Mouse (Mus musculus): Measurements from ENCODE around the gene Ctcf. TPM values are rescaled to one million over a fixed set of nuclear protein-coding genes. Genes with fewer than 3 reads are reported as not detected.

The Ctcf gene
- polyA plus RNA-seq, 1 experiment from 2014 or later = 165 TPM

DNA sequence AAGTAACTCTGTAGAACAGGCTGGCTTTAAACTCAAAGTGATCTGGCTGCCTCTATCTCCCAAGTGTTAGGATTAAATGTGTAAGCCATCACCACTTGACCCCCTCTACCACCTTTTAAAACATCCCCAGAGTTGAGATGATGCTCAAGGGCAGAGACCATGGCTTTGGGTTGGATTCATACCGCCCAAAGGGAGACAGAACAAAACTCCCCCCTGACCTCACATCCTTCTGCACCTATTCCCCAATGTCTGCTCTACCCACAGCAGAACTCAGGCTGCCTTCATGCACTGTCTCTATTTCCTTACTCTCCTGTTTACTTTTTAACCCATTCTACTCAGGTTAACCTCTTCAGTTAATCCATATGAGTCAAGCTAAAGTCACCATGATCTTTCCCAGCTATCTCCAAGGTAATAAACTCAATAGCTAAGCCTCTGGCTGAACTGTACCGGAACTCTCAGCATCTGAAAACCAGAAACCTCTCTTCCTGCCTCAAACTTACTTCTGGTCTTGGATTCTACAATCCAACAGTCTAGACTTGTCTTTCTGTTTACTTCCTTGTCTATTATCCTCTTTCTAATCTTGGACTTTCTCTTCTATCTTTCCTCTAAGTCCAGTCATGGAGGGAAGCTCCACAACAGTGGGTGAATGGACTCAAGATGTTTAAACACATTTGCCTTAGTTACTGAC lies 1.5 kb upstream of the Ctcf start:
- 86% methylated on average over 2 of the region's 2 CpGs for WGBS
- Histone ChIP-seq H3K4me2 (peak overlapping the region; percentile 89), H3K9me3 (replicated peaks) (no peaks in the 10 kb centered on the region), H3K36me3 (ENCODE audit: poor library complexity, severe bottlenecking) (no peaks in the 10 kb centered on the region), H3K27me3 (no peaks in the 10 kb centered on the region), H3K27ac (no peak overlapping the region), H3K4me1 (peaks cover 33% of the 10 kb centered on the region), H3K4me3 (peak overlapping the region; percentile 90), H3K9ac (peak overlapping the region; percentile 99; the same call in 1 of the 2 replicates)
- no peak for ATAC-seq

DNA sequence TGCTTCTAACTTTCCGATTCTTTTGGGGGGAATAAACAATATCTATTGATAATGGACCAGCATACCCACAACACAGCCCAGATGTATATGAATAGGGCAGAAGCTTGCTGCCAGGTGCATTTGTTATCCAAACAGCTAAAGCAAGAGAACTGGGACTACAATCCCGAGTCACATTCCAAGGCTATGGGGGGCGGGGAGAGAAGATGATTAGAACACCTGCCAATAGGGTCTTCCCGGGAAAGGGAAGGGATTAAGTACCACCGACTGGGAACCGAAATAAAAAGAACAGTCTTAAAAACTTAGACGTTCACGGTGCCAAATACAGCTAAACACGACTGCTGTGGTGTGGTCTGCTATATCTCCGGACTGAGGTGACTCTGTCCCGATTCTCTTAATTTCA lies 887 bp upstream of the Ctcf start:
- Histone ChIP-seq H3K4me1 (peaks cover 38% of the 10 kb centered on the region), H3K9me3 (replicated peaks) (no peaks in the 10 kb centered on the region), H3K27me3 (no peaks in the 10 kb centered on the region)

DNA sequence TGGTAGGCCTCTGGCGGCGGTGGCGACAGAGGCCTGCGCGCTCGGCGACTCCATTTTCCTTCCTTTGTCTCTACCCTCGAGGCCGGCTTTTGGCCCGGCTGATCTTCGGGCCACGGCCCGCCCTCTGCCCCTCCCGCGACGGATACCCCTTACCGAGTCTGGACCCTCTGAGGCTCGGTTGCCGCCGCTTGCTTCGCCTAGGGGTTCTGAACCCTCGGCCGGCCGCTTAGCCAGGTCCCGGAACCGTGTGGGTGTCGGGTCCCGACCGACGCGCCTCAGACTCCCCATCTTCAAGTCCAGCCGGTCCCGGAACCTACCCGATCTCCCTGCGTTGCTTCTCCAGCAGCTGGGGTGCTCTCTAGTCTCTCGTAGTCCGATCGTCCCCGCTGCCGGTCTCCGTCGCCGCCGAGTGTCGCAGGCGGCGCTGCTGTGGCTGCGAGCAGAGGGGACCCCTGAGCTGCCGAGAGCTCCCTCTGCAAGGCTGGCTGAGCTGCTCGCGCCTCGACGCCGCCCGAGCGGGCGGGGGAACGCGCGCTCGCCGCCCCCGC lies 669 bp downstream of the Ctcf start, which contains the start of gene Agrp:
TSS of gene Agrp (minus strand) at position 431 of the 548 bp plus-strand sequence.
- Histone ChIP-seq H3K4me1 (peaks cover 44% of the 10 kb centered on the region), H3K36me3 (ENCODE audit: poor library complexity, severe bottlenecking) (no peaks in the 10 kb centered on the region), H3K4me3 (peak within 1 kb of the TSS; percentile 90), H3K27me3 (no peaks in the 10 kb centered on the region), H3K4me2 (peak within 1 kb of the TSS; percentile 89), H3K9ac (peak within 1 kb of the TSS; percentile 99), H3K9me3 (replicated peaks) (no peaks in the 10 kb centered on the region), H3K27ac (peak within 1 kb of the TSS; percentile 100)
- under 1% methylated on average over 62 of the region's 63 CpGs for WGBS
- ATAC-seq = peak; percentile 52

More for the DNA sequence above, 887 bp upstream of the Ctcf start:
- Histone ChIP-seq H3K4me3 (peak overlapping the region; percentile 90), H3K27ac (no peak overlapping the region), H3K36me3 (ENCODE audit: poor library complexity, severe bottlenecking) (no peaks in the 10 kb centered on the region), H3K9ac (peak overlapping the region; percentile 99), H3K4me2 (peak overlapping the region; percentile 89)
- WGBS = under 1% methylated on average over 11 of the region's 11 CpGs
- ATAC-seq = no peak

DNA sequence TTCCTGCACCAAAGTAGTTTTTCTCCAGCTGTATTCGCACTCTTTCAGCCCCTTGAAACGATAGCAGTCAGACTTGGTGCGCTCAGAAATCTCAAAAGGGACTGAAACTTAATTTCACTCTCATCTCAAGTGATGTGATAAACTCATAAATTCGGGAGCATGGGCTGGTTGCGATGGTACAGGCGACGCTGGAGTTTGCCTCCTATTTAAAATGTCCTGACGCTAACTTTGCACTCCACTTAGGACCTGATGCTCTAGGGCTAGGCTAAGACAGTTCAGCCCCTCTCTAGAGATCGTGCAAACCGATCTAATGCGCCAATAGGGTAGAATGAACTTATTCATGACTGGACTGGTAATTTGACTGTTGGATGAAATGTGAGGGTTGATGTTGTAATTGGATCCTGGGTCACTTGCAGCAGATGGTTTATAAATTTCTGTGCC lies 1.3 kb downstream of the Ctcf start:
- Histone ChIP-seq H3K4me2 (peak overlapping the region; percentile 89), H3K9ac (peak overlapping the region; percentile 99), H3K27ac (peak overlapping the region; percentile 100), H3K27me3 (no peaks in the 10 kb centered on the region), H3K36me3 (ENCODE audit: poor library complexity, severe bottlenecking) (no peaks in the 10 kb centered on the region), H3K4me1 (peaks cover 44% of the 10 kb centered on the region), H3K9me3 (replicated peaks) (no peaks in the 10 kb centered on the region), H3K4me3 (peak overlapping the region; percentile 90)
- WGBS = 0% methylated on average over 11 of the region's 11 CpGs
- no peak for ATAC-seq

DNA sequence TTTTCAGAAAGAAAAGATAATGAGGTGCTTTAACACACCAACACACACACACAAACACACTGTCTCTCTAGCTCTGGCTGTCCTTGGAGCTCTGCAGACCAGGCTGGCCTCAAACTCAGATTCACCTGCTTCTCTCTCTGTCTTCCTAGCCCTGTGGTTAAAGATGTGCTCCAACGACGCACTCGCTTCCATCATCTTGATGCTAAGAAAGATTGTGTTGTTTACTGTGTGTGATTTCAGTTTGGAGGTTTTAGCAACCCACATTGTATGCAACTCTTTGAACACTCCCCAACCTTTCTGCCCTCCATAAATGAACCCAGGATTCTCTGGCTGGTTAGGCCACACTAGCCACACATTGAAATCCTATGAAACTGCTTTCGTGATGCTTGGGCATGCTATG lies 2.1 kb downstream of the Ctcf start:
- ATAC-seq = no peak

DNA sequence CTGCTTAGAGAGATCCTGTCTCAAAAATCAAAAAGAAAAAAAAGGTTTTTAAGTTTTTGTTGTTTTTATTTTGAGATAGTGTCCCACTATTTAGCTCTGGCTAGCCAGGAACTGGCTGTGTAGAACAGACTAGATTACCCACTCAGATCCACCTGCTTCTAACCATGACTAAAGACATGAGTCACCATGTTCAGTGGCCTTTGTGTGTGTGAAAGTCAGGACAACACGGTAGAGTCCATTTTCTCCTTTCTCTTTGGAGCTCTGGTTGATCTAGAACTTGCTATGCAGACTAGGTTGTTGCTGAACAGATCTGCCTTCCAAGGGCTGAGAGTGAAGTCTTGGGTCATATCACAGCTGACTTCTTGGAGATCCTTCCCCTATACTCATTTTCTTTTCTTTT lies 3.5 kb downstream of the Ctcf start:
- no peak overlapping the region for H3K9ac ChIP-seq
- no peak overlapping the region for H3K27ac ChIP-seq
- H3K4me2 ChIP-seq = no peak overlapping the region
- H3K9me3 ChIP-seq (replicated peaks) = no peaks in the 10 kb centered on the region
- H3K4me3 ChIP-seq = no peak overlapping the region
- peaks cover 13% of the 10 kb centered on the region for H3K36me3 ChIP-seq (ENCODE audit: poor library complexity, severe bottlenecking)
- H3K27me3 ChIP-seq = no peaks in the 10 kb centered on the region
- WGBS = 66% methylated on average over 1 of the region's 1 CpGs
- H3K4me1 ChIP-seq = peaks cover 42% of the 10 kb centered on the region
- ATAC-seq = no peak

More for the DNA sequence above, 2.1 kb downstream of the Ctcf start:
- Histone ChIP-seq H3K9me3 (replicated peaks) (no peaks in the 10 kb centered on the region), H3K4me1 (peaks cover 44% of the 10 kb centered on the region), H3K27me3 (no peaks in the 10 kb centered on the region), H3K27ac (no peak overlapping the region), H3K4me2 (peak overlapping the region; percentile 89), H3K36me3 (ENCODE audit: poor library complexity, severe bottlenecking) (peaks cover 2% of the 10 kb centered on the region), H3K4me3 (peak overlapping the region; percentile 90), H3K9ac (peak overlapping the region; percentile 99; the same call in 1 of the 2 replicates)
- 88% methylated on average over 4 of the region's 4 CpGs for WGBS

DNA sequence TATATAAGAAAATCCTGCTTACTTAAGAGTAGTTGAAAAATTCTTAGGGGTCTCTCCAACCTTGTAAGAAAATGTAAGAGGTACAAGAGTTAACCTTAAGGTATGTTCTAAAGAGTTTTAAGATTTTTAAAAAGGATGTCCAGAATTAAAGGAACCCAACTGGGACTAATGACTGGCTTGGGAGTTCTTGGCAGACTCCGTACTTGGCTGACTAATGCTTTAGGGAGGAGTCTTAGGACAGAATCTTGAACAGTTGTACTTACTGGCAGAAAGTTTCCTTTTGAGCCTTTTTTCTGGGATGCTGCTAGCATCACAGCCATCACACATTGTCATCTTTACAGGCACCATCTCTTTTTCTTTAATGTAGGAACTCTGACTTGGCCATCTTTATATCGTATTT lies 4.1 kb downstream of the Ctcf start:
- Histone ChIP-seq H3K4me3 (no peak overlapping the region), H3K4me2 (no peak overlapping the region), H3K4me1 (peaks cover 35% of the 10 kb centered on the region), H3K36me3 (ENCODE audit: poor library complexity, severe bottlenecking) (peaks cover 20% of the 10 kb centered on the region), H3K9ac (no peak overlapping the region), H3K9me3 (replicated peaks) (no peaks in the 10 kb centered on the region), H3K27me3 (no peaks in the 10 kb centered on the region), H3K27ac (no peak overlapping the region)
- WGBS = 85% methylated on average over 2 of the region's 2 CpGs
- ATAC-seq = no peak

DNA sequence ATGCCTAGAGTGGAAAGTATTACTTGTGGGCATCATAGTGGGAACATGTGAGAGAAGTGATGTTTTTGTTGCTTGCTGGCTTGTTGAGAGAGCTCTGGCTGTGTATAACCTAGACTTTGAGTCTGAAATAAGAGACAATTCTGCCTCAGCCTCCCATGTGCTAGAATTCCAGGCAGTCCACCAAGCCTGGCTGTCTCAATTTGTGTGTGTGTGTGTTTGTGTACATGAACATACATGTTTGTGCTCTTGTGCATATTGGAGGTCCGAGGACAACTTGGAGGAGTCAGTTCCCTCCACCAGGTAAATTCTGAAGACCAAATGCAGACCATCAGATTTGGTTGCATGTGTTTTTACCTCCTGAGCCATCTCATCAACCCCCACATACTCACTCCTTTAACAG lies 8.8 kb downstream of the Ctcf start:
- Histone ChIP-seq H3K27me3 (no peaks in the 10 kb centered on the region), H3K36me3 (ENCODE audit: poor library complexity, severe bottlenecking) (peaks cover 44% of the 10 kb centered on the region), H3K27ac (no peak overlapping the region), H3K9ac (no peak overlapping the region), H3K4me2 (no peak overlapping the region), H3K9me3 (replicated peaks) (no peaks in the 10 kb centered on the region), H3K4me1 (peaks cover 8% of the 10 kb centered on the region), H3K4me3 (no peak overlapping the region)
- 88% methylated on average over 1 of the region's 1 CpGs for WGBS
- ATAC-seq = no peak

DNA sequence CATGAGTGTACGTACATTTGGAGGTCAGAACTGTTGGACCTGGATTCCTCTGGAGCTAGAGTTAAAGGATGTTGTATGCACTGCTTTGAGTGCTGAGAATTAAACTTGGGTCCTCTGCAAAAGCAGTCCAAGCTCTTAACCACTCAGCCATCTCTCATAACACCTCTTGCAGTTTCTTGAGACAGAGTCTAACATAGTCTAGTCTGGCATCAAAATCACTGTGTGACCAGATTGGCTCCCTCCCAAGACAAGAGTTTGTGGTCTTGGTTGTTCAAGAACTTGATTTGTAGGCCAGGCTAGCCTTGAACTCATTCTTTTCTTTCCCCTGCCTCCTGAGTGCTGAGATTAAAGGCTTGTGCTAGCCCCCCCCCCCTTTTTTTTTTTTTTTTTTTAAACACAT lies 12.6 kb downstream of the Ctcf start:
- Histone ChIP-seq H3K36me3 (ENCODE audit: poor library complexity, severe bottlenecking) (peaks cover 67% of the 10 kb centered on the region), H3K27me3 (no peaks in the 10 kb centered on the region), H3K9me3 (replicated peaks) (no peaks in the 10 kb centered on the region), H3K4me2 (no peak overlapping the region), H3K9ac (no peak overlapping the region), H3K27ac (no peak overlapping the region), H3K4me3 (no peak overlapping the region), H3K4me1 (no peaks in the 10 kb centered on the region)
- no peak for ATAC-seq
- 97% methylated on average over 1 of the region's 1 CpGs for WGBS

DNA sequence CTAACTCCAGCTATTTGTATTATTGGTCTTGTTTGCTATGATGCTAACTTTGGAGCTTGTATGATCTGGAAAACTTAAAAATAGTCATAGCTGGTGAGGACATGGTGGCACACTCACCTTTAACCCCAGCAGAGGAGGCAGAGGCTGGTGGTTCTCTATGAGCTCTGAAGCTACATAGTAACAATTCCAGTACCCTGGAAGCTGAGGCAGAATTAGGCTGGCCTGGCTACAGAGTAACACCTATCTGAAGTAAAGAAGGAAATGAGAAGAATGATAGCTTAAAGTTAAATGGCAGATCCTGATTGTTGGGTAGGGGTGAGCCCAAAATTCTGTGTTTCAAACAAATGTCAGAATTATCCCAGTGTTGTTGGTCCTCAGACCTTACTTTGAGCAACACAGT lies 21.3 kb downstream of the Ctcf start:
- Histone ChIP-seq H3K27me3 (no peaks in the 10 kb centered on the region), H3K9ac (no peak overlapping the region), H3K4me2 (no peak overlapping the region), H3K4me1 (no peaks in the 10 kb centered on the region), H3K36me3 (ENCODE audit: poor library complexity, severe bottlenecking) (peaks cover 24% of the 10 kb centered on the region), H3K4me3 (no peak overlapping the region), H3K27ac (no peak overlapping the region), H3K9me3 (replicated peaks) (no peaks in the 10 kb centered on the region)
- ATAC-seq = no peak

DNA sequence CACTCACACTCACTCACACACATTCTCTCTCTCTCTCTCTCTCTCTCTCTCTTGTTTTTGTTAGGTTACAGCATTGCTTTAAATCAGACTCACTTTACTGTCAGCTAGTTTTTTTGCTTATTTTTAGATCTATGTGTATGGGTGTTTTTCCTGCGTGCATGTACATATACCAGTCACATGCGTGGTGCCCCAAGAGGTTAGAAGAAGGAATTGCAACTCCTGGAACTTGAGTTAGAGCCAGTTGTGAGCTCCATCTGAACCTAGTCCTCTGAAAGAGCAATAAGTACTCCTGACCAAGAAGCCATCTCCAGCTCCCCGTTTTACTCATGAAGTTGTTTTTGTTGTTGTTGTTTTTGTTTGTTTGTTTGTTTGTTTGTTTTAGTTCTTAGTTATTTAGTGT lies 24.8 kb downstream of the Ctcf start:
- no peaks in the 10 kb centered on the region for H3K4me1 ChIP-seq
- H3K9ac ChIP-seq = no peak overlapping the region
- no peak for ATAC-seq
- H3K27me3 ChIP-seq = no peaks in the 10 kb centered on the region
- H3K4me2 ChIP-seq = no peak overlapping the region
- H3K36me3 ChIP-seq (ENCODE audit: poor library complexity, severe bottlenecking) = peaks cover 29% of the 10 kb centered on the region
- no peak overlapping the region for H3K4me3 ChIP-seq
- no peaks in the 10 kb centered on the region for H3K9me3 ChIP-seq (replicated peaks)
- H3K27ac ChIP-seq = no peak overlapping the region
- WGBS = 87% methylated on average over 3 of the region's 3 CpGs

DNA sequence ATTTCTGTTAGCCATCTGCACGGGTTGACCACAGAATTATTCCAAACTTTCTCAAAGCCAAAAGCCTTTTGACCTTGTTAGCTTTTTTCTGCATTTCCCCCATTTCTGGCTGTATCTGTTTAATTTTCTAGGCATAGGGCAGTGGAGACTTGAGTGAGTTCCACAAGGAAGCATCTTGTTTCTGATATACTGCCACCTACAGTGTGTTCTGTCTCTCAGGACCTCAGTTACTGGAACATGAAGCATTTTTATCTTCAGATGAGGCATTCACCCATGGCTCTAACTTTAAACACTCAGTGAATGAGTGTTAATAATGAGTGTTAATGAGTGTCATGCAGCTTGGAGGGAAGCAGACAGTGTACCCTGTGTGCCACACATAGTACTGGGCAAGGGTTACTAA lies 41.5 kb downstream of the Ctcf start:
- no peak overlapping the region for H3K4me3 ChIP-seq
- no peak overlapping the region for H3K27ac ChIP-seq
- peaks cover 97% of the 10 kb centered on the region for H3K36me3 ChIP-seq (ENCODE audit: poor library complexity, severe bottlenecking)
- no peak overlapping the region for H3K4me2 ChIP-seq
- no peak for ATAC-seq
- no peaks in the 10 kb centered on the region for H3K9me3 ChIP-seq (replicated peaks)
- no peaks in the 10 kb centered on the region for H3K27me3 ChIP-seq
- H3K4me1 ChIP-seq = no peaks in the 10 kb centered on the region
- 92% methylated on average over 1 of the region's 1 CpGs for WGBS
- no peak overlapping the region for H3K9ac ChIP-seq

DNA sequence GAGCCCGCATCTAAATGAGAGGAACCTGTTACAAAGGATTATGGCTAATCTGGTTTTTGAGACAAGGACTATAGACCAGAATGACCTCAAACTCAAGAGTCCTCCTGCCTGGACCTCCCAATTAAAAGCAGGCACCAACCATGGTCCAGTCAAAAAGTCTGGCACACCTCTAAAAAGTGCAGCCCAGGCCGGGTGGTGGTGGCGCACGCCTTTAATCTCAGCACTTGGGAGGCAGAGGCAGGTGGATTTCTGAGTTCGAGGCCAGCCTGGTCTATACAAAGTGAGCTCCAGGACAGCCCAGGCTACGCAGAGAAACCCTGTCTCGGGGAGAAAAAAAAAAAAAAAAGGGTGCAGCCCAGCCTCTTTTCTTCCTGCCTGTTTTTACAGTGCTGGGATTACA lies 49.0 kb downstream of the Ctcf start:
- no peak overlapping the region for H3K4me2 ChIP-seq
- WGBS = 83% methylated on average over 7 of the region's 7 CpGs
- no peak for ATAC-seq
- no peaks in the 10 kb centered on the region for H3K27me3 ChIP-seq
- no peaks in the 10 kb centered on the region for H3K4me1 ChIP-seq
- no peaks in the 10 kb centered on the region for H3K9me3 ChIP-seq (replicated peaks)
- H3K27ac ChIP-seq = no peak overlapping the region
- peaks cover 44% of the 10 kb centered on the region for H3K36me3 ChIP-seq (ENCODE audit: poor library complexity, severe bottlenecking)
- no peak overlapping the region for H3K4me3 ChIP-seq
- H3K9ac ChIP-seq = no peak overlapping the region
